Mouse (Mus musculus) G1E (cell line): ENCODE results near the gene Gm4907. TPM values are rescaled to one million over a fixed set of nuclear protein-coding genes. Genes with fewer than 3 reads are reported as not detected.
"Not testable (repeated sequence)": the region's sequence is repeated elsewhere in the genome, so short reads cannot be mapped to it uniquely, and the experiment has no call there.

Experiments used
- ATAC-seq: 2 replicates; pipeline ENCODE4 v1.8.0; 2016; ENCODE audit warnings: mild to moderate bottlenecking; ENCODE audit not compliant: insufficient number of reproducible peaks, poor library complexity, low FRiP score, severe bottlenecking; ENCODE audit errors: extremely low read depth
- DNase-seq: peaks from one replicate; pipeline ENCODE4 v3.0.0; 2012; ENCODE audit warnings: low spot score
- H3K27me3 ChIP-seq: 2 replicates; pipeline ENCODE4 v1.6.1; 2012; ENCODE audit warnings: mild to moderate bottlenecking, low read length, inconsistent platforms; ENCODE audit not compliant: insufficient read depth
- H3K36me3 ChIP-seq: replicated peaks from 2 replicates; pipeline ENCODE3; 2012; ENCODE audit warnings: mild to moderate bottlenecking, inconsistent platforms
- H3K4me1 ChIP-seq: 2 replicates; pipeline ENCODE4 v1.6.1; 2012; ENCODE audit warnings: low read depth, low read length, inconsistent platforms, mixed read lengths; ENCODE audit not compliant: insufficient read depth
- H3K4me3 ChIP-seq: 2 replicates; pipeline ENCODE4 v1.5.1; 2012; ENCODE audit warnings: low read depth, mild to moderate bottlenecking, inconsistent platforms, low read length, moderate library complexity, mixed read lengths
- H3K9me3 ChIP-seq: replicated peaks from 2 replicates; pipeline ENCODE4 v1.6.1; 2012; ENCODE audit warnings: inconsistent platforms
- CTCF ChIP-seq: IDR thresholded peaks from 2 replicates; pipeline ENCODE4 v1.5.1; 2012; ENCODE audit warnings: low read depth, low read length, inconsistent platforms, mixed read lengths
- GATA1 ChIP-seq: IDR thresholded peaks from 2 replicates; pipeline ENCODE4 v1.6.1; 2012; ENCODE audit warnings: borderline replicate concordance, low read length, inconsistent platforms, mixed read lengths
- GATA2 ChIP-seq: IDR thresholded peaks from 2 replicates; pipeline ENCODE4 v1.6.1; 2012; ENCODE audit warnings: low read depth, low read length, inconsistent platforms, borderline replicate concordance
- POLR2AphosphoS5 ChIP-seq: IDR thresholded peaks from 2 replicates; pipeline ENCODE4 v1.6.1; 2012; ENCODE audit warnings: low read depth, low read length, inconsistent platforms; ENCODE audit not compliant: insufficient replicate concordance
- TAL1 ChIP-seq: conservative IDR thresholded peaks from 2 replicates; pipeline ENCODE4 v1.6.1; 2012; ENCODE audit warnings: low read depth, low read length, inconsistent platforms, mixed read lengths
- polyA plus RNA-seq: library from polyadenylated mRNA; stranded (reverse); fragments of >175 nt; gene quantifications from 2 replicates; pipeline ENCODE4 v1.2.3, GENCODE M21; 2012
- total RNA-seq, 2 experiments: library from RNA; stranded (forward) in 1 of 2; stranded (reverse) in 1 of 2; fragments of 200-1000 nt in 1 of 2; fragments of >200 nt in 1 of 2; fragmentation: Nextera tagmentation in 1 of 2; gene quantifications; 2 replicates each; pipeline ENCODE4 v1.2.3; 2014 to 2017

The Gm4907 gene
- total RNA-seq (2014; fragmentation: Nextera tagmentation): not detected in 2 replicates
- not detected in 2 replicates for total RNA-seq (2017)
- not detected in 2 replicates for polyA plus RNA-seq

DNA sequence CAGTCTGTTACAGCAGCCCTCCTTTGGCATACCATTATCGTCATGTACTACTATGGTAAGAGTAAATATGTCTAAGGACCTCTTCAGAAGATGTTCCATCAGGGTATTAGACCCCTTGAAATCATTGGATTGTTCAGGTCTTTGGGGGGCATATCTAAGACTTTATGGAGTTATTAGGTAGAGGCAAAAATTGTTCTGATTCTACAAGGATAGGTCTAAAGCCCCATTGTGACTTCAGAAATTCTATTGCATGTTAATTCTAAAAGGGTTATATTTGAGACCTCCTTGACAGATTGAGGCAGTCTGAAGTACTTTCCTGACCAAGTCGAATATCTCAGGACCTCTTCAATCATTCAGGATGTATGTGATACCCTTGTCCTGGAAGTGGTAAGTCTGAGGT, at the start of gene Gm4907:
Gene Gm4907 (plus strand): TSS at position 301 of the 400 bp plus-strand sequence.
- H3K36me3 ChIP-seq, DNase-seq, H3K9me3 ChIP-seq, H3K27me3 ChIP-seq, ATAC-seq, H3K4me3 ChIP-seq, H3K4me1 ChIP-seq: not testable (repeated sequence)

DNA sequence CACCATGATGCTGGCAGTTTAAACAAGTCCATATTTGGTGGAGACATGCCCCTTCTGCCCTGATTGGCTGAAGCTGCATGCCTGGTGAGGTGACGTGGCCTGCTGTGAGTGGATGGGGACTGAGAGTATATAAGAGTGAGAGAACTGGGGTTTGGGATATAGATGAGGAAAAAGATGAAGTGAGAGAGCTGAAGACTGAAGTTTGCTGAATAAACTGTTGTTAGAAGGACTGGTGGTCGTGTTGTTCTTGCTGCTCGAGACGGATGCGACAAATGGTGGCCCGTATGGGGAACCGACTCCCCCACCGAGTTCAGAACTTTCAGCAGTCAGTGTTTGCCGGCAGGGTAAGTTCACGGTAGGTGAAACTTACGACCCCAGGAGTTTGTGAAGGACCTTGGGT, 48.6 kb upstream of the Gm4907 start:
- H3K36me3 ChIP-seq, ATAC-seq, H3K4me3 ChIP-seq, H3K27me3 ChIP-seq, DNase-seq, H3K4me1 ChIP-seq, H3K9me3 ChIP-seq: not testable (repeated sequence)

DNA sequence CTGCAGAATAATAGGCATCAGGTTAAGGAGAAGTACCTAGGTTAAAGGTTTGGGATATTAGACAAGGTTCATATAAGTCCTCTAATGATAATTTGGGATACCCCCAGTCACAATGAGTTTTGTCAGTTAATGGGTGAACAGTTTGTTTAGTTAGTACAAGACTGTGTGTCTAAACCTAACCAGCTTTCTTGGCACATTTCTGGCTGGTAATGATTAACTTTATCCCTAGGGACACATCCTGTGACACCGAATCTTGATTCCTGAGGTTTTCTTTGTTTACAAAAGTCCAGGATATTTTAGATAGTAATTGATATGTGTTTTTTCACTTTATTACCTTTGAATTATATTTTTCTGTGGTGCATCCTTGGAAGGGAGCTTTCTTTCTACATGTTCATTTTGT, 41.4 kb upstream of the Gm4907 start:
- no peaks in the 10 kb centered on the region for H3K4me1 ChIP-seq
- no peaks in the 10 kb centered on the region for H3K27me3 ChIP-seq
- no peak for DNase-seq
- no peak overlapping the region for H3K4me3 ChIP-seq
- H3K9me3 ChIP-seq: no peaks in the 10 kb centered on the region
- no peak for TF ChIP-seq CTCF
- no peak for TF ChIP-seq GATA1
- no peak for TF ChIP-seq TAL1
- TF ChIP-seq GATA2: no peak
- TF ChIP-seq POLR2AphosphoS5: no peak
- no peak for ATAC-seq
- no peaks in the 10 kb centered on the region for H3K36me3 ChIP-seq

DNA sequence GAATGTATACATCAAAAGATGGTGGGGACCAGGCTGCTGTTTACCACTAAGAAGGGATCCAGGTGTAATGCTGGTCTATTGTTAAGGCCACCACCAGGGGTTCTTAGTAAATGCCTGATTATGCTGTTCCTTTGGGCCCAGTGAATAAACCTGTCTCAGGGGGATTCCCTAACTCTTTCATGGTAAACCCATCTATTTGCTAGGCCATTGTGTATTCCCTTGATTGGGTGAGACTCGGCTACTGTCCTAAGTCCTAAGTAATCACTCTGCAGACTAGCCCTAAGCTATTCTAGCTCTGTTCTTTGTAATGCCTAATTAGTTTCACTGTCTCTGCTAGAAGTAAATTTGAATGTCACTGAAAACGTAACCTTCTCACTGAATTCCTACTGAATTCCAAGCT, 71.8 kb downstream of the Gm4907 start:
- Histone ChIP-seq H3K9me3 (no peaks in the 10 kb centered on the region), H3K4me1 (no peaks in the 10 kb centered on the region), H3K27me3 (no peaks in the 10 kb centered on the region), H3K36me3 (no peaks in the 10 kb centered on the region), H3K4me3 (no peak overlapping the region)
- no peak for ATAC-seq
- DNase-seq: no peak
- TF ChIP-seq GATA1 (no peak), POLR2AphosphoS5 (no peak), CTCF (no peak), GATA2 (no peak), TAL1 (no peak)

Other genes starting within 250 kb of the Gm4907 start
- 23.9 and 70.0 TPM in 2 replicates for gene Wdr44, start 189.5 kb upstream of the Gm4907 start, total RNA-seq (2014; fragmentation: Nextera tagmentation)
- 9.1 and 13.1 TPM in 2 replicates for gene Wdr44, start 189.5 kb upstream of the Gm4907 start, total RNA-seq (2017)
- gene Wdr44, start 189.5 kb upstream of the Gm4907 start, polyA plus RNA-seq: 3.7 and 5.2 TPM in 2 replicates
- not detected in 2 replicates for gene Gm4985, start 76.4 kb downstream of the Gm4907 start, total RNA-seq (2014; fragmentation: Nextera tagmentation)
- gene Gm4985, start 76.4 kb downstream of the Gm4907 start, total RNA-seq (2017): 0.11 TPM in 1 of 2 replicates, not detected in the other
- not detected in 2 replicates for gene Gm4985, start 76.4 kb downstream of the Gm4907 start, polyA plus RNA-seq